Mouse (Mus musculus) retina, embryonic 14.5 days (tissue): ENCODE results near the gene Gdf15.

ENCODE experiments used
- DNase-seq: peaks from one replicate; pipeline ENCODE4 v3.0.0-alpha.2; 2015; ENCODE audit warnings: low spot score

The Gdf15 gene

GRCm38 (mm10) chr8:70632346-70632892 lies at the start of gene Gdf15:
Gene Gdf15, minus strand, starts transcription at chr8:70632456.
- no peak for DNase-seq

GRCm38 (mm10) chr8:70681410-70681809 lies 49.2 kb upstream of the Gdf15 start:
- DNase-seq, result no peak

- DNase-seq, result no peak
These were observed 47.8 kb upstream of the Gdf15 start for GRCm38 (mm10) chr8:70680039-70680438.

DNA sequence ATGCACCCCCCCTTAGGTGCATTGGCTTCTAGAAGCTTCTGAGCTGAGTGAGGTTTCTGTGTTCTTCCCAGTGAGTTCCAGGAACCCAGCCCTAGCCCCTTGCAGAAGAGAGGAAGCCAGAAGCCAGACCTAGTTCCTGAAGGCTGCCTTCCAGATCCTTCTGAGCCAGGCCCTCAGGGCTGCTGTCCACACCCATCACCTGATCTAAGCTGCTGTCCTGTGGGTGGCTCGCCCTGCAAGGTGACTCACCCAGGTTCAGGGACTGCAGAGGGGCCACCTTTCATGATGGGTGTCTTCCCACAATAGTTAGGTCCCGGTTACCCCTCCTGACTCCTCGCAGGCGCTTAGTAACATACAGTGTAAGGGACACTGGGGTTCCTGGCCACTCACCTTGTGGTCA lies 47.1 kb upstream of the Gdf15 start:
- no peak for DNase-seq

DNA sequence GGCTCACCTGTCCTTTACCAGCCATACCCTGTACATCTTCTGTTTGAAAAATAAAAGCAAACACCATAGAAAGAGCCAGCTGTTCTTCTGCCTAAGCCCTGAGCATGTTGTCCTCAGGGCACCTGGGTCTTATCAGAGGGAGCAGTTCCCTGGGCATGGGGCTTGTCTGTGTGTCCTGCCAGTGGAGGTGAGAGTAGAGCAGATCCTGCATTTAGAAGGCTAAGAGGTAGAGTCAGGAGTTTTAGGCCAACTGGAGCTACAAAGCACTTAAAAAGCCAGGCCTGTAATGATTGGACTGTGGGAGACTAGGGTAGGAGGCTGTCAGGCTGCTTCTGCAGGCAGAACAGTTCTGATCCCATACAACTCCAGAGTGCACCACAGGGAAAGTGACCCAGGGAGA lies 46.4 kb upstream of the Gdf15 start:
- DNase-seq, result no peak

GRCm38 (mm10) chr8:70677451-70678080 lies 45.3 kb upstream of the Gdf15 start:
- no peak for DNase-seq

DNA sequence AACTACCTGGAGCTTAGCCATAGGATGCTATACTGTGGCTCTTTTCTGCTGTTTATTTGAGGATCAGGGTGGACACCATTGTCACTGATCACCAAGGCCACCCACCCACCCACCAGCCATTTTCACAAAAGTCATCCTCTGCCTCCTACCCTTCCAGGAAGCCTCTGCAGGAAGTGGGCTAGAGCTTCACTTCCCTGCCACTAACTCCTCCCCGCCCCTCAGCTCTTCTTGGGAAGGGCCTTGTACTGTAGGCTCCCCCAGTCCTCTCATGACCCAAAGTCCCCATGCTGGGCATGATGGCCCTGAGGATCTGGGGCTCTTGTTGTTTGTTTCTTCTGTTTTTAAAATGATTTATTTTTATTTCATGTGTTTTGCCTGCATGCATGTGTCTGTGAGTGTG lies 43.1 kb upstream of the Gdf15 start:
- DNase-seq, result no peak

DNA sequence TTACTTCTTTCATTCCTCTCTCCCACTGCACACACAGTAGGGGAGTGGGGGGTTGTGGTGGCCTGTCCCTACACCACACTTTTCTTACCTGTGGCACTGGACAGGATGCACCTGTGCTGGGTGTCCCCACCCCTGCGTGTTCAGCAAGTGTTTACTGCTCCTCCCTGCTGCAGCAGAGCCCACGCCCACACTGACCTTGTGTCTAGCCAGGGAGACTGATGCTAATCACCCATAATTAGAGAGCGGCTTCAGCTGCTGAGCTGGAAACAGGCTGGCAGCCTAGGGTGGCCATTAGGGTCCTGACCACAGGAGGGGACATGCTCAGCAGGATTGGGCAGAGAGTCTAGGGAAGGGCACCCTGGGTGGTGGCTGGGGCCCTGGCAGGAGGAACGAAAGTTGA lies 42.5 kb upstream of the Gdf15 start:
- DNase-seq, result no peak

DNA sequence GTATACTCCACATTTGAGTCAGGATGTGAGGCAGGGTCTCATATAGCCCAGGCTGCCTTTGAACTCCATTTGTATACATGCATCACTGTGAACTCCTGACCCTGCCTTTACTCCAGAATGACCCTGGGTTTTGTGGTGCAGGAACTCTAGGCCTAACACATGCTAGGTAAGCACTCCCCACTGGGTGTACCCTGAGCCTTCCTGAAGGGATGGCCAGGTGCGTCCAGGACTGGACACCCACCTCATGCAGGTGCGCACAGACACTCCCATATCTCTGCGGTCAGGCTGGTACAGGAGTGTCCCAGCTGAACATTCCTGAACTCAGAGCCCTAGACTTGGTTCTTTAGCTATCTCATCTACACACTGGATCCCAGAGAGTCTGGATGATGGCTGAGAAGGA lies 41.9 kb upstream of the Gdf15 start:
- DNase-seq, result no peak

- peak; percentile 99 for DNase-seq
These were observed 41.0 kb upstream of the Gdf15 start, which contains the start of gene Lsm4 for GRCm38 (mm10) chr8:70673079-70673856. Gene Lsm4, plus strand, starts transcription at chr8:70673248.

- no peak for DNase-seq
These were observed 40.2 kb upstream of the Gdf15 start for GRCm38 (mm10) chr8:70672325-70673078.

GRCm38 (mm10) chr8:70671615-70672324 lies 39.5 kb upstream of the Gdf15 start:
- no peak for DNase-seq

- DNase-seq, result no peak
These were observed 34.8 kb upstream of the Gdf15 start for GRCm38 (mm10) chr8:70667071-70667470.

DNA sequence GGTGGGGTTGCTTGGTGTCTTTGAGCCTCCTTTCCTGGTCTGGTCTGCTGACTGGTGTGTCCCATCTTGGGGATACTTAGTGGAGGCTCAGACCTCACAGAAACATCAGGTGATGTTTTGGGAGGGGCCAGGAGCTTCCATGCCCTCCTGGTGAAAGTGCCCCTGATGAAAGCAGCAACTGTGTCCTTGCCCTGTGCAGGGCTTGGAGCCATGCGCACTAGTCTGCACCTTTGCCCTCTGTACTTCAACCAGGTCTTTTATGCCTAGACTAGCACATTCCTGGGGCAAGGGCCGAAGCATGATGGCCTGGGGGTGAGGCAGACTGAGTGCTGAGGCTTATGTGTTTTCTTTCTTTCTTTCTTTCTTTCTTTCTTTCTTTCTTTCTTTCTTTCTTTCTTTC lies 33.3 kb upstream of the Gdf15 start:
- DNase-seq, result no peak

DNA sequence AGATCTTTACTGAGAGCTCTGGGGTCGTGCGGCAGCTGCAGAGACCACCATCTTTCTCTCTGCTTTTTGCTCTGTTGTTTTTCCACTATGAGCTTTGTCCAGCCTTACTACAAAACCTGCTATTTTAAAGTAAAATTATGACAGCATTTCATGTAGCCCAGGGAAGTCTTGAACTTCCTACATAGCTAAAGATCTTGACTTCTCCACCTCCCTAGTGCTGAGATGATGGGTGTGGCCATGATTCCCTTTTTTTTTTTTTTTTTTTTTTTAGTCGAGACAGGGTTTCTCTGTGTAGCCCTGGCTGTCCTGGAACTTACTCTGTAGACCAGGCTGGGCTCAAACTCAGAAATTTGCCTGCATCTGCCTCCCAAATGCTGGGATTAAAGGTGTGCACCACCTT lies 32.4 kb upstream of the Gdf15 start:
- no peak for DNase-seq

DNA sequence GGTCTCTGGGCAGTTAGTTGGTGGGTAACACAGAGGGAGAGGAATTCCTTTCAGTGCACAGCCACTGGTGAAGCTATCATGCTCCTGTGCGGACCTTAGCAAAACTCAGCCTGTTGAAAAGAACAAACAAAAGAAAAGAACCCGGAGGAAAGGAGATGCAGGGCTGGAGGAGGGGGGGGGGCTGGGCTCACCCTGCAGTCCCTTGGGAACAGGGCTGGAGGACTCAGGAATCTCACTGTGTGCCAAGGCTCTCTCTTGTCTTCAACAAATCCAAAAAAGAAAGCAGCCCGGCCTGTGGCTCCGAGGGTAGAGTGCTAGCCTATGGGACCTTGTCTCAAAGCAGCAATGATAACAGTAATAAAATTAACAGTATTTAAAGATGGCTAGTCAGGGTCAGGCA lies 31.4 kb upstream of the Gdf15 start:
- DNase-seq, result no peak

DNA sequence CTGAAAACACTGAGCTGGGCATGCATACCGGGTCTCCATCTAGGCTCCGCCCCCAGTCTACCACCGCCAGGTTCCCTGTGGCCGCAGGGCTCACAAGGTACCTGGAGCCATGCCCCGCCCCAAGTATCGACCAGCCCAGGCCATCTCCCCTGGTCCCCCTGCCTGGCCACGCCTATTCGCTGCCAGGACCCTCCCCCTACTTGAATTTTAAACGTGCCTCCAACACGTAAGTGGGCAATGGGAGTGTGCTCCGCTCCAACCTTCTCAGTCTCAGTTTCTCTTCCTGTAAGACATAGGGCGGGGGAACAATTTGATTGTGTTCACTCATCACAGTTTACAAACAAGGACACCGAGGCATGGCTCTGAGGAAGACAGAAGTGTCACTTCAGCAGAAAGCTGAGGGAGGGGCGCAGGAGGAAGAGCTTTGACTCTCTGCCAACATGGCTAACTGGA lies 28.0 kb upstream of the Gdf15 start, which contains the start of gene Pgpep1:
TSS of gene Pgpep1 (minus strand) at position 116 of the 453 bp plus-strand sequence.
- peak; percentile 57 for DNase-seq

DNA sequence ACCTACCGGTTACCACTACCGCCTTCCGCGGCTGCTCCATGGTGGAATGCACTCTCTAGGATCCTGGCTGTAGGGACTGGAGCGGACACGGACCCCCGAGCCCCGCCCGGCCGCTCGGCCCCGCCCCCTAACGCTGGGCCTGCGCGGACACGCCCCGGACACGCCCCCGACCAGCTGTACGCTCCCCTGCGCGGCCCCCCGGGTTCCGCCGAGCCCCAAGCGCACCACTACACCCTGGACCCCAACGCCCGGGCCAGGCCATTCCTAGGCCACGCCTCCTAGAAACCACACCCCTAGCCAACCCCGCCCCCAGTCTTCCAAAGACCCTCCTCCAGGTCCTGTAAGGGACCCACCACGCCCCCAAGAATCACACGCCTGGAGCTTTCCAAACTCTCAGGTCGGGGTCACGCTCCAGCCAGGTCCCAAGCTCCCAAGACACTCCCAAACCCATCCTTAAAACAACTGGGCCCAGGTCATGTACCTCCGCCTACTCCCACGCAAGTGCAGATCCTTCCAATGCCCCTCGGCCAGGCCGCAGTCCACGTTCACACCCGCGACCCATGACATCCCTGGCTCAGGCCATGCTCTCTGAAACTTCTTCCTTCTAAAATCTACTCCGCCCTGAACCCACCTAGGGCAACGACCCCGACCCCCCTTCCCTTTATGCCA lies 27.5 kb upstream of the Gdf15 start:
- peak; percentile 96 for DNase-seq

DNA sequence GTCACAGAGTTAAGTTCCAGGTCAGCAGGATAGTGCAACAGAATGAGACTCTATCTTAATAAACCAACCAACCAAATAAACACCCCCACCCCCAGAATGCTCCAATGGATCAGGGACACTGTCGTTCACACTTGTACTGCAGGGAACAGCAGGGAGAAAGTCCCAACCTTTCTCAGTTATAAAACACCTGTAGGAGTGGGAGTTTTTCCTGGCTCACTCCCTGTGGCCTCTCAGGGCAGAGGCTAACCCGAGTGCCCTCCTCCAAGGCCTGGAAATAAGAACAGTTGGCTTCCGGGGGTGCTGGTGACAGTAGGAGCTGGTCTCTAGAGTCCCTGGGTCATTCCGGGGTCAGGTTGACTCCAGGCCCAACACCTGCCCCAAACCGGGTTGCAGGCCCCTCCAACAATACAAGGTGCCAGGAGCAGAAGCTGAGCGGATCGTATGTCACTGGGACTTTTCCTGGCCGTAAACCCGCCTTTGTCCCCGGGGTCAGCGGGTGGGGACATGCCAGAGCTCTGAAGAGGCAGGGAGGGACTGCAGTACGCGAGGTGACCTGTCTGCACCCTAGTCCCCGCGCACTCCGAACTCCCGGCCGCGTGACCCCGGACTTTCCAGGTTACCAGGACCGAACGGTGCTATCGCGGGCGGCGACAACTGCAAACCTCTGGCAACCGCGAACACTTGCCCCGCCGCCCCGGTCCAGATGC lies 26.8 kb upstream of the Gdf15 start:
- no peak for DNase-seq

DNA sequence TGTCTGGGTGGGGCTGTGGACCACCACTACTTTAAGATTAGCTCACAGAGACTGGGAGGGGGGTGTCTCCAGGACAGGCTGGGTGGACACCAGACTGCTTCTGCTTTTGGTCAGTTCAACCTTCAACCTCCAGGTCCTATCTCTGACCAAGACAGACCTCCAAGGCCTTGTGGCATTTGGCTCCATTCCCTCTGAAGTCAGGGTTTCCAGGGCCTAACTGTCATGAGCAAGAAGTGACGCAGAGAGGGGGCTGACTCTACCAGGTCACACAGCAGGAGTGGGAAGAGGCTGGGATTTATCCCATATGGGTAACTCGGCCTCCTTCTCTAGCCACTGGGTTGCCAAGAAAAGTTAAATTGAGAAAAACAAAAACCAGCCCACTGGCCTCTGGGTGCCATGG lies 25.5 kb upstream of the Gdf15 start:
- DNase-seq, result no peak

DNA sequence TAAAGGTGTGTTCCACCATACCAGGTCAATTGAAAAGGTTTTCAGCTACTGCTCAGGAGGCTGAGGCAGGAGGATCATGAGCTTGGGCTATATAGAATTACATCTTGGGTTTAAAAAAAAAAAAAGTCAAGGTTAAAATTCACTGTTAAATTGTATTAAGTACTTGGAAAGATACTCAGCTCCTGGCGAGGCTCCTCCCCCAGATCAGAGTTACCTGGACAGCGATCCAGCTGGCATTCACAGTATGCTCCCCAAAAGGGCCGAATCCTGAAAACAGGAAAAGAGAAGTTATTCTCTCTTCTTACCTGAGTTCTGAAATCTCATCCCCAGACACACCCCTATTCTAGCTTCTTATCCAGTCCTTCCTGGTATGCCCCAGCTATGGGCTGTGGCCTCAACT lies 25.0 kb upstream of the Gdf15 start:
- DNase-seq, result no peak
